Mouse (Mus musculus) G1E (cell line): ENCODE measurements around the gene Qsox2.

Experiments
- CTCF ChIP-seq: IDR thresholded peaks from 2 replicates; pipeline ENCODE4 v1.5.1; 2012; ENCODE audit warnings: low read depth, low read length, inconsistent platforms, mixed read lengths
- GATA1 ChIP-seq: IDR thresholded peaks from 2 replicates; pipeline ENCODE4 v1.6.1; 2012; ENCODE audit warnings: borderline replicate concordance, low read length, inconsistent platforms, mixed read lengths
- POLR2AphosphoS5 ChIP-seq: IDR thresholded peaks from 2 replicates; pipeline ENCODE4 v1.6.1; 2012; ENCODE audit warnings: low read depth, low read length, inconsistent platforms; ENCODE audit not compliant: insufficient replicate concordance
- TAL1 ChIP-seq: conservative IDR thresholded peaks from 2 replicates; pipeline ENCODE4 v1.6.1; 2012; ENCODE audit warnings: low read depth, low read length, inconsistent platforms, mixed read lengths

GRCm38 (mm10) chr2:26266066-26266742, 28.9 kb upstream of the Qsox2 start:
- no peak for TF ChIP-seq GATA1
- no peak for TF ChIP-seq CTCF
- TF ChIP-seq TAL1: no peak
- no peak for TF ChIP-seq POLR2AphosphoS5
